Mouse (Mus musculus) Muller cell, postnatal 12 days (primary cell): ENCODE measurements at regions not wholly inside any gene's neighbourhood (a gene's known extent, or its start where the extent isn't known, plus 50 kb on each side); places are given as distances from the start of the nearest gene placed in this dataset.

Source experiments
- DNase-seq: peaks from one replicate; pipeline ENCODE4 v3.0.0-alpha.2; 2015; ENCODE audit errors: inconsistent ontology term

DNA sequence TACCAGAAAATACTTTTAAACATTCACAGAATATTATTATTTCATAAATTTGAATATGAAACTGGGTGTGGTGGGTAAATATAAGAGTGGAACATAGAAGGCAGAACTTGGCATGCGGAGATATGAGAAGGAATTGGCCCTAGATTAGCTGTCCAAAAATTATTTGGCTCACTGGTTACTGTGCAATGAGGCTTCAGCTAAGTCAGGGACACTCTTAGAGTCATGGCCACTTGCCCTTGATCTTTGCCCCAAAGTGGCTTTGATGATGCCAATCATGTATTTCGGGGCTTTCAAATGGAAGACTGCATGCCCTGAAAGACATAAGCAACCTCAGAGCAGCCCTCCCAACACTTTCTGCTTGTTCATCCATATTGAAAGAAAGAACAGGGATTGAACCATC, 76.9 kb downstream of the Pxdc1 start:
- DNase-seq = no peak

DNA sequence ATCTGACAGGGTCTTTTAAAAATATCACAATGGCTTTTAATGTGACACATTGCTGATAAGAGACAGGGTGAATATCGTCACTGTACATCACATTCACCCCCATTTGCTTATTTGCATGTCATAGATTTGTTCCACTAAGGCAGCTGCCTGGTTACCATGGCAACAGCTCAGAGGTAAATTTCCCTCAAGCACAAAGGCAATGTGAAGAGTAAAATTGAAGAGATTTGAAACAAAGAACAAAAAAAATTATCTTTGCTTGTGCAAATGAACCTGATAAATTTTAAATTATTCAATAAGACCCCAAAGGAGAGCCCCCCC, 77.3 kb downstream of the Pxdc1 start:
- DNase-seq = peak; percentile 7

DNA sequence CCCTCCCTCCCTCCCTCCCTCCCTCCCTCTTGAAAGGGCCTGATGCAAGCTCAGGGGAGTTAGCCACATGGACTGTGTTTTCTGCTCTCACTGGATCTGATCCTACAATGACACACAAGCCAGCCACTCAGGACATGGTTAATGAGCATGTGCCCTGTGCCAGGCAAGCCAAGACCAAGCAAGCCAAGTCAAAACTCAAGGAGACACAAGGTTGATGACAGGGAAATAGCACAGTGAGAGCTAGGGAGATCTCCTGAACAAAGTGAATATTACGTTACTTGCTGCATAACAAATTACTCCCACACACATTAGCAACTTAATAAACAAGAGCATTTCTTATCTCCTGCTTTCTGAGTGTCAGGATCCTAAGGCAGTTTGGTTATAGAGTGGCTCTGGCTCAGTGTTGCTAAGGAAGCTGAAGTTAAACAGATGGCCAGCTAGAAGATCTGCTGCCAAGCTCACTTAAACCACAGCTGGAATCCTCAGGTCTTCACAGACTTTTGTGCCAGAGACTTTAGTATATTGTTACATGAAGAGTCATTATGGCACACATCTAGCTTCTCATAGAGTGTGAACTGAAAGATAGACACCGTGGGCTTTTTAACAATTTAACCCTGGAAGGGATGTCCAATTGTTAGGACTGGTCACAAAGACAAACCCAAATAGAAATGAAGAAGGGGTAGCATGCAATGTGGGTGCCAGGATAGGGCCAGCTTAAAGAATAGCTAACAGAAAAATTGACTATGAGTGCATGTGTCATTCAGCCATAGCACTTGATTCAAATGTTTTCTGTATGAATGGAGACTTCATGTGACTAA, 77.9 kb downstream of the Pxdc1 start:
- DNase-seq = peak; percentile 16

- DNase-seq = no peak
Measured at GRCm38 (mm10) chr13:34569312-34569711, 84.0 kb downstream of the Pxdc1 start.

DNA sequence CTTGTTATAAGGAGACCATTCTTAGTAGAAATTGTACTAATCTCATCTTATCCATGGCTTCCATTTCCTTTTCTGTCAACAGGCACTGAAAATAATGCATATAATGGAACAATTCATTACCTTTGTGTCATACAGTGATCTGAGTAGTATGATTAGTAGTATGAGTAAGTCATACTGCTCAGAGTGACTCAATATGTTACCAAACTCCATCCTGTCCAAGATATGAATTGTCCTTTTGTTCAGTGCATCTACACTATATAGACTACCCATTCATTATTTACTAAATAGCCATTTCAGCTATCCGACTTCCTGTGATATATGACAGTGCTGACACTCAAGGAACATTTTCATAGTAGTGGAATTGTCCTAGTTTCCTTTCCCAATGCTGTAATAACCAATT, 86.6 kb downstream of the Pxdc1 start:
- no peak for DNase-seq

GRCm38 (mm10) chr13:34550130-34550884, 103.0 kb downstream of the Pxdc1 start:
- no peak for DNase-seq

DNA sequence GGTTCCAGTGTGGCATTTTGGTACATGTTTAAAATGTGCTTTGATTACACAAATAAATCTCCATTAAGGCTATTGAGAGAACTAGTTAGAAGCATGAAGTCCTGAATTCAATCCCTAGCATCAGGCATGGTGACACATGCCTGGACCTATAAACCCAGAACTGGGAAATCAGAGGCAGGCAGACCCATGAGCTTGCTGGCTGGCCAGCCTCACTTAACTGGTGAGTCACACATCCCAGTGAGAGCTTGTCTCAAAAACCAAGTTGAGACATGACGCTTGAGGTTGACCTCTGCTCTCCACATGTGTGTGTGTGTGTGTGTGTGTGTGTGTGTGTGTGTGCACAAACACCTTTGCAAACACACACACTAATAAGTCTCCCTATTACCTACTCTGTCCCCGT, 112.6 kb downstream of the Pxdc1 start:
- no peak for DNase-seq

- DNase-seq = no peak
Measured at GRCm38 (mm10) chr13:34533896-34534295, 119.4 kb downstream of the Pxdc1 start.

DNA sequence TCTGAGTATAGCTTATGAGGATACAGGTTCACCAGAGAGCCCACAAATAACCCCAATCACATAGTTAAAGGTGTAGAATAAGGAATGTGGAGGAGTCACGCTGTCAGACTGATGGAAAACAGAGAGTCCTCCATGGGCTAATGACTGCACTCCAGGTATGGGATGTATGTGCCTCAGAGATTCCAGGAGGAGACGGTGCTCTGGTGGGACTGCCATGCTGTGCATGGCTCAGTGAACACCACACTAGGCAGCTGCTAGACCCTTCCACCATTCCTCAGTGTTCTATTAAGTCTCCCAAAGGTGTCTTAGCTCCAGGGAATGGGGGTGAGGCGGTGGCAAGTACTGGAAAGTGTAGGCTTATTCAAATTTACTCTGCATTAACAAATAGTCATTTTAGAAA, 142.0 kb downstream of the Pxdc1 start:
- DNase-seq = no peak

DNA sequence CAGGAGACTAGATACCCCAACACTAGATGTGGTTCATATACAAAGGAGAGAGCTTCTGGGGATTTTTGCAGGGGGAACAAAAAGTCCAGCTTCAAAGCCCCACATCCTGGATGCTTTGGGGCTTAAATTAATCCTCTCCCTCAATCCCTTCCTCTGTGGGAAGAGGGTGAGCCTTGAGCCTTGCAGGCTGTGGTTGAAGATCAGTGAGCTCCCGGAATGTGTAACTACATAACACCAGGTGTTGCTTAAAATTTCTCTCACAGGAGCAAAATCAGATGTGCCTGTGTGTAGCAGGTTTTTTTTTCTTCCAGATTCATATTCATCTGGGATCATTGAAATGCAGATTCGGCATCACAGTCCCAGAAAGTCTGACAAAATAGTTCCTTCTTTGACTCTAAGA, 146.1 kb downstream of the Pxdc1 start:
- DNase-seq = no peak

DNA sequence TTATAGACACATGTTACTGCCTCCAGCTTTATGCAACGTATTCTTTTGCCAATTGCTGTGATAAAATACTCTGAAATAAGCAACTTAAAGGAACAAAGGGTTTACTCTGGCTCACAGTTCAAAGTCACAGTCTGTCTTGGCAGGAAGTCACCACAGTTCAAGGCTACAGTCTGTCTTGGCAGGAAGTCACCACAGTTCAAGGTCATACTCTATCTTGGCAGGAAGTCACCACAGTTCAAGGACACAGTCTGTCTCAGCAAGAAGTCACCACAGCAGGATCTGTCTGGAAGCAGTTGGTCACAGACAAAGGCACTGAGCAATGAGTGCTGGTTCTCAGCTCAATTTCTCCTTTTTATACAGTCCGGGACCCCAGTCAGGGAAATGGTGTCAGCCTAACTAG, 147.4 kb downstream of the Pxdc1 start:
- no peak for DNase-seq

GRCm38 (mm10) chr13:34504879-34505278, 148.4 kb downstream of the Pxdc1 start:
- DNase-seq = no peak

DNA sequence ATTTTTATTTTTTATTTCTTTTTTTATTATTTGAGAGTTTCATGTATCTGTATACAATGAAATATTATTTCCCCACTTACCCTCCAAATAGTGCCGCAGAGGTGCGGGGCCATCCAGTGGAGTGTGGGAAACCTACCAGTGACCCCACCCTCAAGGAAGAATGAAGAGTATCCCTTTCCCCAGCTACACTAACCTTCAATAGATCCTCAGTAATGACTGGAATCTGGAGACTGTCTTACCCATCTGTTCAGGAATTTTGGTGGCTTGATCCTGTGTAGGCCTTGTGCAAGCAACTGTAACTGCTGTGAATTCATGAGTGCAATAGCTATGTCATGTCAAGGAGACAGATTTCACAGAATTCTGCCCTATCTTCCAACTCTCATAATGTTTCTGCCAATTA, 153.9 kb upstream of the Slc22a23 start:
- peak; percentile 60 for DNase-seq

DNA sequence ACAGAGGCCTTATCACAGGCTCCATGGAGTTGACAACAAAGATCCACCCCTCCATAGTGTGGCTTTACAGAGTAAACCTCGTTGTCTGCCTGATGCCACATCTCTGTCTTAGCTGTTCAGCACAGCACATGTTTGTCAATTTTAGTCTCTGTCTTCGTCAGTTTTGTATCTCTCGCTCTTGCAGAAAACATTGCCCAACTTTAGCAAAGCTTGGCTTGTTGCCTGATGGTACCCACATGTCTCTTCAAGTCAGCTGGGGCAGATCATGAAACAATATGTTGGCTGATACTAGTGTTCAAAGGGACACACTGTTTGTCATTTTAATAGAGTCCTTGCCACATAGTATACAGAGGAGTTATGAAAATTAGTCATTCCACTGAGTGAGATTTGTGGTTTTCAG, 152.7 kb upstream of the Slc22a23 start:
- peak; percentile 10 for DNase-seq

- DNase-seq = no peak
Measured at GRCm38 (mm10) chr13:34484831-34485230, 139.8 kb upstream of the Slc22a23 start.

DNA sequence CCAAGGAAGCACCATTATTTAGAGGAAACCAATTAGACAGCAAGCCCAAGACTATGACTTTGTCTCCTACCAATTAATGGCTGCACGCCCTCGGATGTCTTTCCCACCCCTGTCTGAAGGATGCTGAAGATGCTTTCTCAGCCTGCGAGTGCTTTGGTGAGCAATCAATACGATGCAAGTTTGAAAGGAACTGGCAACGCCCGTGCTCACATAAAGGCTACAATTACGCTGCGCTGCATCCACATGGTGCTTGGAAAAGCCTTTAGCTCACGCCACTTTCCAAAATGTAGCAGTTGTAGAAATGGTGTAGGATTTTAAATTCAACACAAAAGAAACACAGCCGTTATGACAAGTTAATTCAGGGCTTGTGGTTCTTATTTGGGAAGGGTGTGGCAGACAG, 136.5 kb upstream of the Slc22a23 start:
- DNase-seq = no peak

DNA sequence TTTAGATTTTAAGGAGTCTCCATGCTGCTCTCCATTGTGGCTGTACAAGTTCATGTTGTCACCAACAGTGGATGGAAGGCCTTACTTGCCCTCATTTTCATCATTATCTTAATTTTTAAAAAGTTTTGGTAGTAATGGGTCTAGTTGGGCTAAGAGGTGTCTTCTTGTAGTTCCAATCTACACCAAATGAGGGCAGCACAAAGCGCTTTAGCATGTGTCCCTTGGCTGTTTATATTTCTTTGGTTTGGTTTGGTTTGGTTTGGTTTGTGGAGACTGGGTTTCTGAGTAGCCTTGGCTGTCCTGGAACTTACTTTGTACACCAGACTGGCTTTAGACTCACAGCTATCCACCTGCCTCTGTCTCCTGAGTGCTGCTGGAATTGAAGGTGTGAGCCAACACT, 125.4 kb upstream of the Slc22a23 start:
- DNase-seq = no peak

GRCm38 (mm10) chr13:34469568-34469967, 124.6 kb upstream of the Slc22a23 start:
- peak; percentile 46 for DNase-seq

DNA sequence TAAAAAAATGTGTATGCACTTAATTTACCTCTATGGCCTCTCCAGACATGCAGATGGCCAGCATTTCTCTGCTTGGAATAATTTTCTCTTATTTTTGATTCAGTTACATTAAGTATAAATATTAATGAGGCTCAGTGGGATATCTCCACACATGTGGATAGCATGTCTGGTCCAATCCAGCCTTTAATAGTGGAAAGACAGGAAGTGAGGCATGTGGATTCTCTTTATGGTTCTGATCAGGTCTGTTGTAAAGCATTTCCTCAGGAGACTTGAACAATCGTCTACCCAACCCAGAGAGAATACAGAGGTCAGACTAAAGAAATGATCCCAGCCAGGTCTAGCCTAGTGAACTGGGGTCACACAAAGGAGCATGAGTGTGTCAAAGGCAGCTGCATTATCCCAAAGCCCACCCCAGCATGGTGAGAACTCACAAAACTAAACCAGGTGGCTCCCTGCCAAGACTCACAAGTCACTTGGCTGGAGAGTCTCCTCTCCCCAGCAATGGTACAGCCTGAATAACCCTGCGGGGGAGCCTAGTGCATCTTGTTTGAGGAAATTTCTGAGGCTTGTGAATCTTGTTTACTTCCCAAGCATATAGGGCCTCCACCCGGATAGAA, 123.3 kb upstream of the Slc22a23 start:
- DNase-seq = no peak

GRCm38 (mm10) chr13:34465862-34466430, 121.0 kb upstream of the Slc22a23 start:
- peak; percentile 17 for DNase-seq

DNA sequence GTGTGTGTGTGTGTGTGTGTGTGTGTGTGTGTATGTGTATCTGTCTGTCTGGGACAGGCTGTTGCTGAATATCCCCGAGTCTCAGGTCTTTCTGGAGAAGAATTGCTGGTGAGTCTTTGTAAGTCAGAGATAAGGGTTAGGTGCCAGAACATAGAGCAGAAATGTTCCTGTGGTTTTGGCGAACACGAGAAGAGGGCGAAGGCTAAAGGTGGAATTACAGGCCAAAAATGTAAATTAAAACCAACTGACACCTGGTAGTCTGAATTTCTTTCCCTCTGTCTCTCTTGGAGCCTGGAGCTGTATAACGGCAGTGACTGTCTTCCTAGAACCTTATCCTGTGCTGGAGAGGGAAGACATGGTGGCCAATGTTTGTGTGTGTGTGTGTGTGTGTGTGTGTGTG, 120.5 kb upstream of the Slc22a23 start:
- DNase-seq = no peak

DNA sequence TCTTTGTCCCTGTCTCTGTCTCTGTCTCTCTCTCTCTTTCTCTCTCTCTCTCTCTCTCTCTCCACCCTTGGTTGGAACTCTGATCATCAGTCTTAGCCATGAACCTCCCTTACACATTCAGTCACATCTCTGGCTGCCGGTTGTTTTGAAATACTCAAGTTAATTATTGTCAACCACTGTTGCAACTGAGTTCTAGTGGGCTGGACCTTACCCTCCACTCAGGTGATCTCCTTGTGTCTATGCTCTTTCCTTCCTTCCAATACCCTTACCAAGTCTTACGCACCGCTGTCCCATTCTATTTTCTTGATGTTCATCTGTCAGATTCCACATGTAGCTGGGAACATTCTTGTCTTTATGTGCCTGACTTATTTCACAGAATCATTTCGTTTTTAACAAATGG, 119.2 kb upstream of the Slc22a23 start:
- DNase-seq = no peak
